Mouse (Mus musculus) frontal cortex, postnatal 36 days (tissue): ENCODE results near the gene Get4.

Source experiments
- DNase-seq, 2 experiments: peaks; one replicate each; pipeline ENCODE4 v3.0.0; 2022; ENCODE audit warnings: low spot score in 2 of 2

Gene Get4

GRCm38 (mm10) chr5:139283460-139284180 is 31.5 kb downstream of the Get4 start:
- no peak for DNase-seq

DNA sequence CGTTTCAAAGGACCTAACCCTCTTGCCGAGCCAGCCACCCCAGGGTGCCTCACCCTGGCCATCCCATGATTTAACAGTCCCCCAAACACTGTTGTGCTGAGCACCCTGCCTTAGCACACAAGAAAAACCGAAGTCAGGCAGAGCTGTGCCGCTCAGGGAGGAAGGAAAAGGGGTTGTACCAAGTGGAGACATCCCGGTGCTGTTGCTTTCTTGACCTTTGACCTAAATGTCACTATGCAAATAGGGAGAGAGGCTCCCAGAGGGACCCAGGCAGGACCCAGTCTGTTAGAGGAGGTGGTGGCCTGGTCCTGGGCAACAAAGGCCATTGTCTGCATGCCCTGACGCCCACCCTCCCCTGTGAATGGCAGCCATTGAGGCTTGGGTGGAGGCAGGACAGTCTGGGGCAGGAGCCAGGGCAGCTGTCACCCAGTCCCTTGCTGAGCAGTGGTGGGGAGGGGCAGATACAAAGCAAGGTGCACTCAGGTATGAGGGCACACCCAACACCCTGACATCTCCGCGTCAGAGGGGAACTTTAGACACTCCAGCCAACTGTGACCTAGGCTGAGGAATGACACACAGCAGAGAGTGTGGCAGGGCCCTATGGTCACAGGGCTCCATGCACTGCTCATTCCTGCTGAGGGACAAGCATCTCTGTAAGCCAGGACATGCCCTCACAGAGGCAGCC is 33.4 kb downstream of the Get4 start:
- no peak for DNase-seq

GRCm38 (mm10) chr5:139286142-139286941 is 34.2 kb downstream of the Get4 start:
- no peak for DNase-seq

DNA sequence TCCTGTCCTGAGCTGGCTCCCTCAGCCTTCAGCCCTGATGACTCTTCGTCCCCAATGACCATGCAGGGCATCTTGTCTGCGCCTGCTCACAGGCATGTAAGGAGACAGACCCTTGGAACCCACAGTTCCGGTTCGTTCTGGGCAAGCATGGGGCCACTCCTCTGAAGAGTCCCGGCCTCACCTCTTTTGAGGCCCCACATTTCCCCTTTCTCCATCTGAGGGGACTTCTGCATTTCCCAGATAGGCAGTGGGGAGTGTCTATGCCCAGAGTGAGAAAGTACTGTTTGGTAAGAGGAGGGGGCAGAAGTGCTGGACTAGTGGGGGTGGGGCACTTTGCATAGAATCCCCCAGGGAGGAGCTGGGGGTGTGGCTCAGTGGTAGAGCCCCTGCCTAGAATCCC is 35.0 kb downstream of the Get4 start:
- DNase-seq: no peak

- DNase-seq: no peak
Measured at GRCm38 (mm10) chr5:139287787-139288186, 35.7 kb downstream of the Get4 start.

DNA sequence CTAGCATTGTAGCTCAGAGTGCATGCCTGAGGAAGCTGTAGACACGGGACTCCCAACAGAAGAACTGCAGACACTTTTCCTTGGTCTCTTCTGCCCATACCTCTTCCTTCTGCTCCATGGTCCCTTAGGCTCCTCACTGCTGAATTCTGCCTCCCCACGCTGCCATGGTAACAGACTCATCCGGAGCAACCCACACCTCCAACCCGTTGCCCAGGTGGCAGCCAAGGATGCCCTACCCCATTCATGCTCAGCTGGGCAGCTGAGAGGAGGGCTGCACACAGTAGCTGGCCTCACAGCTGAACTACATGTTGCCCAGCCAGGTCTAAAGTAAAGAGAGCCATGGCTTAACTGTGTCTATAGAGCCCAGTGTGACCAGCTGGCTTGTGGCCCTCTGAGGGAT is 36.5 kb downstream of the Get4 start:
- DNase-seq: no peak

DNA sequence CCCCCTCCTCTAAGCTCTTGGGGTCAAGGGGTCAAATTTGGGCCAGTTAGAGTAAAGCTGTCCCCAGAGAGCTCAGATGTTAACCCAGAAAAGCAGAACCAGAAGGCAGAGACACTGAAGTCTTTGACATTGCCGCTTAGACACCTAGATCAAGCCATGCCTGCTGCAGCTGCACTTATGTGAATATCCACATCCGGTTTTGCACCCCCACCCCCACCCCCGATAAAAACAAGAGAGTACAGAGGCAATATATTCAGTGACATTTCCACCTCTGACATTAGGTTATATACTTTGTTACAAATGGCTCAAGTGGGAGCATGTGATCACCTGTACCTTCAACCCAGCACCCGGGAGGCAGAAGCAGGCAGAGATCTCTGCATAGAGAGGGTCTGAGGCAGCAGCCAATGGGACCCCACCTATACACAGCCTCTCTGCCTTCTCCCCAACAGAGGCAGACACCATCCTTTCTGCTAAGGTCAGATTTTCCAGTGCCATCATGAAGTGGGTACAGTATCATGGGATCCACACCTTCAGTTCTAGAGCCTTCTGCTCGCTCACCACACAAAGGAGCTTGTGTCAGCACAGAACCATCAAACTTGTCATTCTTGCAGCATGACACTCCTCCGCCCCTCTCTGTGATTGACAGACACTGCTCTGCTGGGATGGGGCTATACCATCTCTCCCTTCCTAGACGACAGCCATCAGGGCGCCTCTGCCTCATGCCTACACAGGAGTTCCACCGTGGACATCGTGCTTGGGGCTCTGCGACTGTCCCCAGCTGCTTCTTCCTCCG is 38.5 kb downstream of the Get4 start:
- no peak for DNase-seq

DNA sequence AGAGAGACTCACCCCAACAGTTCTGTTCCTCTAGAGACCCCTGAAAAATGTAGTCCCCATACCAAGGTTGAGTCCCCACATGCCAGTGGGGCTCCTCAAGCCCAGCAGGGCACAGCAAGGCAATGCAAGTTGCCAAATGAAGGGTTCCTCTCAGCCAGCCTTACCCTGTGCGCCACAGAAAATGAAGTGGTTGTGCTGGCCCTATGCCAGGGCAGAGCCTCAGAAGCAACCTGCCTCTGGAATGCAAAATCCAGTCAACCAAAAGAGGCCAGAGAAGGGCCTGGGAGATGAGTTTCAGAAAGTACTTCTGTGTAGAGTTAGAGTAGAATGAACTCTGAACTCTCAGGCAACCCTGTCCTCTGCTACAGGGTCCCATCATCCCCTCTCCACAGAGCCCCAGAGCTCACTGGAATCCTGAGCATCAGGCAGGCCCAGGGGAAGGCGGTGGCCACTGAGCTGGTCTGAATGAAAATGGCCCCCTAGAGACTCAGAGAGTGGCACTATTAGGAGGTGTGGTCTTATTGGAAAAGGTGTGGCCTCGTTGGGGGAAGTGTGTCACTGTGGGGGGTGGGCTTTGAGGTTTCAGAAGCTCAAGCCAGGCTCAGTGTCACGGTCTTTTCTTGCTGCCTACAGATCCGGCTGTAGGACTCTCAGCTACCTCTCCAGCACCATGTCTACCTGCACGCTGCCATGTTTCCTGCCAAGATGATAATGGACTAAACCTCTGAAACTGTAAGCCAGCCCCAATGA is 39.9 kb downstream of the Get4 start:
- no peak for DNase-seq

DNA sequence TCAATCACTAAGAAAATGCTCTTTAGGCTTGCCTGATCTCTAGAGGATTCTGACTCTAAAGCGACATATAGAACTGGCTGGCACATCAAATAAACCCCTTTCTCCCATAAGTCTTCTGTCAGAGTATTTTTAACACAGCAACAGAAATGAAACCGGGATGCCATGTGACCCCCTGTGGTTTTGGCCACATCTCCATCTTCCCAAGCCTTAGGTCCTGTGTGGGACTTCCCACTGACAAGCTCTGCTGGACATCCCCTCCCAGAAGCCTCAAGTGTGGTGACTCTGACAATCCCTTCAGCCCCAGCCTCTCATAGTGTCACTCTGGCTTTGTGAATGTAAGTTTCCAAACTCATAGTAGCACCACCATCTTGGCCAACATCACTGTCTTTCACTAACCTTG is 42.0 kb downstream of the Get4 start:
- DNase-seq: no peak

DNA sequence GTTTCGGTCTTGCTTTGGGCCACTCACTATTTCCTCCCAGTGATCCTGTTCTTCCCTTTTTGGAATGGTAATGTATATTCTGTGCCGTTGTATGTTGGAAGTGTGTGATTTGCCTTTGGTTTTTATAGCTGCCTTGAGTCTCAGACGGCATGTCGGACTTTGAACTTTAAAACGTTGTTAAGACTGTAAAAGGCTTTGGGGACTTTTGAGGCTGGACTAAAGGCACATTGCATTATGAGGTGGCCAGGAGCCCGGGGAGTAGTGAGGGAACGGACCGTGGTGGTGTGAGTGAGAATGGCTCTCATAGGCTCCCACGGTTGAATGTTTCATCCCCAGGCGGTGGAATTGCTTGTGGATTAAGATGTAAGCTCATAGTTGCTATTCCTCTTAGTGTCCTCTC is 45.0 kb downstream of the Get4 start:
- DNase-seq: no peak

- no peak for DNase-seq
Measured at GRCm38 (mm10) chr5:139297745-139298144, 45.6 kb downstream of the Get4 start.

- DNase-seq: no peak
Measured at GRCm38 (mm10) chr5:139302101-139302500, 50.0 kb downstream of the Get4 start.

DNA sequence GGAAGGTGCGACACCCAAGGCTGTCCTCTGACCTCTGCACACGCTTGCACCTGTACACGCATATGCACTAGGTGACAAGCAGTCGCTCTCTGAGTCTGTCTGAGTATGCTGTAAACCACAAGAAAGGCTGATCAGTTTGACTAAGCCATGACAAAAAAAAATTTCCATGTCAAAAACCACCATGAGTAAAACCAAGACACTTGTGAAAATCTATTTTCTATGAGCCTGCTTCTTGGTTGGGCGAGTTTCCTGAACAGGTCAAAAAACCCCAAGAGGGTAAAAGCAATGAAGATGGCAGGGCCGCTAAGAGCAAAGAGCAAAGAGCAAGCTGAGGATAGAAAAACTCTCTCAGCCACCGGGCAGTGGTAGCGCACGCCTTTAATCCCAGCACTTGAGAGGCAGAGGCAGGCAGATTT is 51.5 kb downstream of the Get4 start:
- DNase-seq: no peak

DNA sequence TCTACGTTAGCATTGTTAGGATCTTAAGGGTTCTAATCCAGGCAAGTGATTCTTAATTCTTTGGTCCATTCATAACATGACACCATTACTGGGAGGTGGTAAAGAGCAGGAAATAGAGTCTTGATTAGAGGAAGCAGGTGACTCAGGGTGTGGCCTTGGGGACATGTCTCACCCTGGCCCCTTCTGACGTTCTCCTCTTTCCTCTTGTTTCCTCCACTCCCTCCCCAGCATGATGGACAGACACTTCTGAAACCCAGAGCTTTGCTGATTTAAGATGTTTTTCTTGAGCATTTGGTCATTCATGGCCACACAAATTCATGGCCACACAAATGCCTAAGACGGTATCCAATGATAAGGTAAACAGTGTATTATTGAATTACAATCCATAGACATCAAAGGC is 57.8 kb downstream of the Get4 start:
- no peak for DNase-seq

- DNase-seq: no peak
Measured at GRCm38 (mm10) chr5:139310477-139310876, 58.4 kb downstream of the Get4 start.

DNA sequence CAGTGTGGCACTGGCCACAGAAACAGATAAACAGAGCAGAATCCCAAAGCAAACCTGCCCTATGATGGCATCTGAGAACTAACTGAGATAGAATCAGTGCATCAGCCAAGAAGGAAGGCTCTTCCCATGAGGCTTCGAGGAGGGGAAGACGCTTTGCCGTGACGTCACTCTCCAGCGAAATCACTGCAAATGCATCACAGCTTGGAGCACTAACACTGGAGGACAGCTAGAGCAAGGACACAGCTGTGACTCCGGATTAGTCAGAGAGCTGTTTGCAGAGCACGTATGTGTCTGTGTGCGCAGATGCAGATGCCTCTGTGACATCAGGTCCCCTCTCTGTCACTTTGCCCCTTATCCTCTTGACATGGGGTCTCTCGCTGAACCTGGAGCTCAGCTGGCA is 59.7 kb downstream of the Get4 start:
- DNase-seq: no peak

- no peak for DNase-seq
Measured at GRCm38 (mm10) chr5:139313536-139313935, 61.4 kb downstream of the Get4 start.

GRCm38 (mm10) chr5:139314941-139315642 is 63.0 kb downstream of the Get4 start:
- no peak for DNase-seq

- DNase-seq: no peak
Measured at GRCm38 (mm10) chr5:139316982-139317675, 65.0 kb downstream of the Get4 start.
